Comparison of ENCODE assay signal across 8 mouse cellular contexts in the genomic region with DNA sequence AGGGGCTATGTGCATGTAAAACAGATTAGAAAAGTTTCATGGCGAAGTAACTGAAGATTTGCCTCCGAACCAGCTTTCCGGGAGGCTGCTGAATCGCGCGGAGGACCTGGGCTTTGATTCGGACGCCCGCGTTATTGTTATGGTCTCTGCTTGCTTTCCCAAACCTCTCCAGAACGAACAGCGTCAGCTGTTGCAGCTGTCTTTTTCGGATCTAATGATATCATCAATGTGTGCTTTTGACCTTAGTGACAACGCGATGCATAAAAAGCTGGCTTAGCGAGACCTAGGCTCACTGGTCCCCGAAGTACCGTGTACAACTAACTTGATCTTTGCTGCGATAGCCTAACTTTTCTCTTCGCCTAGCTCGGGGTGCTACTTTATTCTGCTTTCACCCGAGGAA. TPM values are rescaled to one million over a fixed set of nuclear protein-coding genes. Genes with fewer than 3 reads are reported as not detected.
DNase-seq lines count a peak whose midpoint lies in the region; ATAC-seq and TF ChIP-seq lines count a peak whose summit lies in the region.

No protein-coding gene starts in this region.

- peak; percentile 50 for DNase-seq in adrenal gland, postnatal 10 days
- DNase-seq in adrenal gland, postnatal 14 days, result no peak
- no peak for DNase-seq in thymus, adult 2 months
- no peak for DNase-seq in thymus, postnatal 10 days (ENCODE audit: low spot score in 2 of 2)
- DNase-seq in limb, embryonic 11.5 days (ENCODE audit: low spot score), result no peak
- no peak for DNase-seq in spleen, adult 12 weeks (ENCODE audit: low spot score)
- DNase-seq in urinary bladder, adult 2 months (ENCODE audit: low spot score), result no peak

- no peak; the same call in 1 of the 2 replicates for TF ChIP-seq POLR2A in thymus, adult 2 months (IDR thresholded peaks at IDR 0.05; ENCODE audit: control insufficient read depth, extremely low read depth, insufficient read depth, low read length, poor library complexity)

- H3K9me3 ChIP-seq in limb, embryonic 11.5 days (ENCODE audit: control insufficient read depth, low read length), result no peaks in the 10 kb centered on the region
- no peaks in the 10 kb centered on the region for H3K9me3 ChIP-seq in neural tube, embryonic 12.5 days

- H3K4me1 ChIP-seq in thymus, adult 2 months (replicated peaks; ENCODE audit: control insufficient read depth, insufficient read depth, low read length), result peaks cover 44% of the 10 kb centered on the region
- H3K4me1 ChIP-seq in limb, embryonic 11.5 days (ENCODE audit: control insufficient read depth, insufficient read depth, low read length), result peaks cover 12% of the 10 kb centered on the region
- H3K4me1 ChIP-seq in neural tube, embryonic 12.5 days, result peaks cover 32% of the 10 kb centered on the region

- under 1% methylated on average over 22 of the region's 22 CpGs for WGBS in thymus, adult 2 months
- under 1% methylated on average over 22 of the region's 22 CpGs for WGBS in limb, embryonic 11.5 days
- WGBS in neural tube, embryonic 12.5 days, result under 1% methylated on average over 22 of the region's 22 CpGs

- H3K4me2 ChIP-seq in limb, embryonic 11.5 days (ENCODE audit: low read depth, severe bottlenecking), result peak overlapping the region; percentile 74
- peak overlapping the region; percentile 78 for H3K4me2 ChIP-seq in neural tube, embryonic 12.5 days (replicated peaks)

- peaks cover 9% of the 10 kb centered on the region for H3K36me3 ChIP-seq in thymus, adult 2 months (ENCODE audit: control insufficient read depth, insufficient read depth, low read length)
- no peaks in the 10 kb centered on the region for H3K36me3 ChIP-seq in limb, embryonic 11.5 days (ENCODE audit: control insufficient read depth, insufficient read depth, low read length)
- H3K36me3 ChIP-seq in neural tube, embryonic 12.5 days, result no peaks in the 10 kb centered on the region

- peak overlapping the region; percentile 99 for H3K4me3 ChIP-seq in thymus, adult 2 months (ENCODE audit: control insufficient read depth, insufficient read depth, low read length)
- peak overlapping the region; percentile 32 for H3K4me3 ChIP-seq in limb, embryonic 11.5 days (ENCODE audit: low read depth, low read length)
- H3K4me3 ChIP-seq in neural tube, embryonic 12.5 days, result peak overlapping the region; percentile 37

- H3K27me3 ChIP-seq in thymus, adult 2 months (ENCODE audit: control insufficient read depth, insufficient read depth, low read length), result peaks cover 28% of the 10 kb centered on the region
- peaks cover 66% of the 10 kb centered on the region for H3K27me3 ChIP-seq in limb, embryonic 11.5 days (ENCODE audit: control insufficient read depth, insufficient read depth, low read length)
- H3K27me3 ChIP-seq in neural tube, embryonic 12.5 days (replicated peaks), result peaks cover 93% of the 10 kb centered on the region

- TF ChIP-seq CTCF in thymus, adult 2 months (IDR thresholded peaks at IDR 0.05; ENCODE audit: borderline replicate concordance, control insufficient read depth, extremely low read depth, insufficient read depth, low read length, poor library complexity), result no peak

- no peak; the same call in 1 of the 2 replicates for ATAC-seq in limb, embryonic 11.5 days (ENCODE audit: insufficient number of reproducible peaks, low FRiP score, low TSS enrichment, low read depth)
- peak; percentile 5 for ATAC-seq in neural tube, embryonic 12.5 days (ENCODE audit: low FRiP score, low read depth)

- no peak overlapping the region for H3K9ac ChIP-seq in limb, embryonic 11.5 days (ENCODE audit: low read length)
- no peak overlapping the region for H3K9ac ChIP-seq in neural tube, embryonic 12.5 days

- H3K27ac ChIP-seq in thymus, adult 2 months (ENCODE audit: control insufficient read depth, insufficient read depth, low read length), result peak overlapping the region; percentile 75
- H3K27ac ChIP-seq in limb, embryonic 11.5 days (replicated peaks; ENCODE audit: low read depth, low read length), result no peak overlapping the region
- H3K27ac ChIP-seq in neural tube, embryonic 12.5 days, result no peak overlapping the region

RNA-seq across cellular contexts. Expression of a gene that starts 2.0 kb away (rescaled TPM):
- 1 to 10 TPM; 1.1 to 2.1 TPM for total RNA-seq in adrenal gland, postnatal 10 days (2021)
- 1.3 and 1.4 TPM in 2 replicates for total RNA-seq in adrenal gland, postnatal 14 days (2021)
- polyA plus RNA-seq in thymus, adult 2 months (2012; rRNA removed), result not detected in 2 replicates
- 0.15 TPM in 1 of 2 replicates, not detected in the other for polyA plus RNA-seq in limb, embryonic 11.5 days (2014; fragmentation: Nextera tagmentation; extraction: Ambion mirVana)
- 0.23 and 0.72 TPM in 2 replicates for polyA plus RNA-seq in neural tube, embryonic 12.5 days (2016; fragmentation: Nextera tagmentation; extraction: Ambion mirVana)
- 12.3 and 23.2 TPM in 2 replicates for polyA plus RNA-seq in urinary bladder, adult 2 months (2012; rRNA removed)

RNA-seq across cellular contexts. Expression of a gene that starts 10.2 kb away (rescaled TPM):
- total RNA-seq in adrenal gland, postnatal 10 days (2021), result not detected
- total RNA-seq in adrenal gland, postnatal 14 days (2021), result not detected in 2 replicates
- polyA plus RNA-seq in thymus, adult 2 months (2012; rRNA removed), result not detected in 2 replicates
- polyA plus RNA-seq in limb, embryonic 11.5 days (2014; fragmentation: Nextera tagmentation; extraction: Ambion mirVana), result 0.61 TPM in 1 of 2 replicates, not detected in the other
- polyA plus RNA-seq in neural tube, embryonic 12.5 days (2016; fragmentation: Nextera tagmentation; extraction: Ambion mirVana), result 0.78 and 0.94 TPM in 2 replicates
- polyA plus RNA-seq in urinary bladder, adult 2 months (2012; rRNA removed), result 15.6 and 15.8 TPM in 2 replicates

RNA-seq across cellular contexts. Expression of a gene that starts 10.7 kb away (rescaled TPM):
- 10 to 100 TPM; 12.3 to 14.8 TPM for total RNA-seq in adrenal gland, postnatal 10 days (2021)
- 17.3 and 19.1 TPM in 2 replicates for total RNA-seq in adrenal gland, postnatal 14 days (2021)
- 87.2 and 126 TPM in 2 replicates for polyA plus RNA-seq in thymus, adult 2 months (2012; rRNA removed)
- 3.9 and 4.4 TPM in 2 replicates for polyA plus RNA-seq in limb, embryonic 11.5 days (2014; fragmentation: Nextera tagmentation; extraction: Ambion mirVana)
- polyA plus RNA-seq in neural tube, embryonic 12.5 days (2016; fragmentation: Nextera tagmentation; extraction: Ambion mirVana), result 11.5 and 12.1 TPM in 2 replicates
- polyA plus RNA-seq in urinary bladder, adult 2 months (2012; rRNA removed), result 60.3 and 78.8 TPM in 2 replicates

Comparison
In these comparisons a context has a peak if more than half of its experiments do, and no peak if none do; other contexts are left out.
1. H3K4me3 ChIP-seq: peak in every context shown above with its lines; median percentile 99 in thymus, adult 2 months; 37 in neural tube, embryonic 12.5 days; 32 in limb, embryonic 11.5 days.